Mouse (Mus musculus): ENCODE measurements at regions not wholly inside any gene's neighbourhood (a gene's known extent, or its start where the extent isn't known, plus 50 kb on each side); places are given as distances from the start of the nearest gene placed in this dataset.

- H3K27me3 ChIP-seq (ENCODE audit: control insufficient read depth, insufficient read depth, low read length) = no peaks in the 10 kb centered on the region
- ATAC-seq (ENCODE audit: insufficient number of reproducible peaks, insufficient read depth, low FRiP score, low read depth) = no peak
Measured at GRCm38 (mm10) chr13:37649467-37650080, 128.6 kb upstream of the Rreb1 start.

DNA sequence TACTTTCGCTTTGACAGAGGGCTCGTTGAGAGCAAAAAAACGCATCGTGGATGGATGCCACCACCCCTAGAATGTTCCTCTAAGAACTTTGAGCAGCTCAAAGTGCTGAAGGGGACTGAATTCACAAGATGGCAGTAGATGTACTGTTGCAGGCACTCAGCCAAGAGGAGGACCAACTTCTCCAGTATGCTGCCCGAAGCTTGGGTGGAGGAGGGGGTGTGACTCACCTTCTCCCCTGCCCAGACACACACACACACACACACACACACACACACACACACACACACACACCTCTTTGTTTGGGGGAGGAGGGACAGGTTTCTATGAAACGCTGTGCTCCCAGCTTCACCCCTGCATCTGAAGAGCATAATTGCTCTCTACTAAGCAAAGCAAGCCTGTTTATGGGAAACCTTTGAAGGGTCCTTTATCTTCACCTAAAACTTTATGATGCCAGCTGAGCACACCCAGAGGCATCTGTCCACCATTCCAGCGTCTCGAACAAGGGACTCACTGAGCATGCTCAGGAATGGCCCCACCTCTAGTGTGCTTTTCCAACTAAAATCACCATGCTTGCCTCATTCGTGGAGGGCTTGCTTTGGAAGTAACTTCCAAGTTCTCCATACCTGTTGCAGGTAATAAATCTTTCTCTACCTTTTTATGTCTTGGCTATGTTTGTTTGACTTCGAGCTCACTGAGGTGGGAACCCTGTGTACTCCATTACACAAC, 126.8 kb upstream of the Rreb1 start:
- no peaks in the 10 kb centered on the region for H3K27me3 ChIP-seq (ENCODE audit: control insufficient read depth, insufficient read depth, low read length)
- no peak for ATAC-seq (ENCODE audit: insufficient number of reproducible peaks, insufficient read depth, low FRiP score, low read depth)
- H3K9ac ChIP-seq (ENCODE audit: low read length) = no peak overlapping the region
- no peaks in the 10 kb centered on the region for H3K36me3 ChIP-seq (ENCODE audit: control insufficient read depth, insufficient read depth, low read length)
- no peak overlapping the region for H3K4me2 ChIP-seq (ENCODE audit: low read length)
- H3K4me3 ChIP-seq (ENCODE audit: control insufficient read depth in 1 of 2, insufficient read depth in 1 of 2, low read depth in 1 of 2, low read length in 2 of 2) = no peak overlapping the region
- WGBS = 88% methylated on average over 10 of the region's 10 CpGs
- no peaks in the 10 kb centered on the region for H3K9me3 ChIP-seq (ENCODE audit: control insufficient read depth, low read length)
- no peak overlapping the region for H3K27ac ChIP-seq (replicated peaks in 1 of 2; ENCODE audit: control insufficient read depth in 1 of 2, insufficient read depth in 1 of 2, low read depth in 2 of 2, low read length in 2 of 2)
- H3K4me1 ChIP-seq (ENCODE audit: control insufficient read depth in 2 of 2, insufficient read depth in 2 of 2, low read length in 2 of 2) = peaks cover 6 to 7% of the 10 kb centered on the region in 2 experiments; a peak in 3 of 4 replicates

More at GRCm38 (mm10) chr13:37649467-37650080, 128.6 kb upstream of the Rreb1 start:
- Histone ChIP-seq H3K27ac (replicated peaks in 1 of 2; ENCODE audit: control insufficient read depth in 1 of 2, insufficient read depth in 1 of 2, low read depth in 2 of 2, low read length in 2 of 2) (no peak overlapping the region), H3K4me3 (ENCODE audit: control insufficient read depth in 1 of 2, insufficient read depth in 1 of 2, low read depth in 1 of 2, low read length in 2 of 2) (no peak overlapping the region), H3K4me2 (ENCODE audit: low read length) (no peak overlapping the region), H3K4me1 (ENCODE audit: control insufficient read depth in 2 of 2, insufficient read depth in 2 of 2, low read length in 2 of 2) (peaks cover 10 to 14% of the 10 kb centered on the region in 2 experiments), H3K9me3 (ENCODE audit: control insufficient read depth, low read length) (no peaks in the 10 kb centered on the region), H3K9ac (ENCODE audit: low read length) (no peak overlapping the region), H3K36me3 (ENCODE audit: control insufficient read depth, insufficient read depth, low read length) (no peaks in the 10 kb centered on the region)
- 62% methylated on average over 9 of the region's 9 CpGs for WGBS

DNA sequence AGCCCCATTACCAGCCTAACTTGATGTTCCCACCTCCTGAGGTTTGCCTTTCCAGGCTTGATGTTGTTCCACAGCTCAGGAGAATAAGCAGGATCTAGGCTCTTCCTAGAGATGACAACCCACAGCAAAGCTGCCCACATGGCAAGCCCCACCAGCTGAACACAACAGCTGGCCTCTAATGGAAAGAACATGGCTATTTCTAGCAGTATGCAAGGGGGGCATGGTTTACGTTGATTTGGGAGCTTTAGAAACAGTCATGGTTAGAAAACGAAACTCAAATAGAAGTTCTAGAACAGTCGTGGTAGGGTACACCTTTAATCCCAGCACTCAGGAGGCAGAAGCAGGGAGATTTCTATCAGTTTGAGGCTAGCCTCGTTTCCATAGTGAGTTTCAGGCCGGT, 123.5 kb upstream of the Rreb1 start:
- no peak for ATAC-seq (ENCODE audit: insufficient number of reproducible peaks, insufficient read depth, low FRiP score, low read depth)
- peaks cover 13 to 20% of the 10 kb centered on the region in 2 experiments for H3K4me1 ChIP-seq (ENCODE audit: control insufficient read depth in 2 of 2, insufficient read depth in 2 of 2, low read length in 2 of 2)
- no peaks in the 10 kb centered on the region for H3K9me3 ChIP-seq (ENCODE audit: control insufficient read depth, low read length)
- H3K27me3 ChIP-seq (ENCODE audit: control insufficient read depth, insufficient read depth, low read length) = no peaks in the 10 kb centered on the region
- 70% methylated on average over 5 of the region's 5 CpGs for WGBS
- H3K27ac ChIP-seq (replicated peaks in 1 of 2; ENCODE audit: control insufficient read depth in 1 of 2, insufficient read depth in 1 of 2, low read depth in 2 of 2, low read length in 2 of 2) = no peak overlapping the region
- no peak overlapping the region for H3K9ac ChIP-seq (ENCODE audit: low read length)
- H3K4me2 ChIP-seq (ENCODE audit: low read length) = no peak overlapping the region
- H3K4me3 ChIP-seq (ENCODE audit: control insufficient read depth in 1 of 2, insufficient read depth in 1 of 2, low read depth in 1 of 2, low read length in 2 of 2) = no peak overlapping the region
- H3K36me3 ChIP-seq (ENCODE audit: control insufficient read depth, insufficient read depth, low read length) = no peaks in the 10 kb centered on the region

- 0 out of 2 replicates have a peak overlapping the region, but pooled peaks have one; percentile 16 for H3K9ac ChIP-seq (ENCODE audit: low read length)
- peak overlapping the region; percentile 3 to 21; a peak in 2 of 4 replicates for H3K4me3 ChIP-seq (ENCODE audit: control insufficient read depth in 1 of 2, insufficient read depth in 1 of 2, low read depth in 1 of 2, low read length in 2 of 2)
- H3K36me3 ChIP-seq (ENCODE audit: control insufficient read depth, insufficient read depth, low read length) = no peaks in the 10 kb centered on the region
- peak overlapping the region; percentile 48 for H3K4me2 ChIP-seq (ENCODE audit: low read length)
- WGBS = 20% methylated on average over 16 of the region's 16 CpGs
- H3K27ac ChIP-seq (replicated peaks in 1 of 2; ENCODE audit: control insufficient read depth in 1 of 2, insufficient read depth in 1 of 2, low read depth in 2 of 2, low read length in 2 of 2) = peak overlapping the region; percentile 68 to 72
- ATAC-seq (ENCODE audit: insufficient number of reproducible peaks, insufficient read depth, low FRiP score, low read depth) = peak; percentile 78
- no peaks in the 10 kb centered on the region for H3K27me3 ChIP-seq (ENCODE audit: control insufficient read depth, insufficient read depth, low read length)
- peaks cover 8 to 13% of the 10 kb centered on the region in 2 experiments for H3K4me1 ChIP-seq (ENCODE audit: control insufficient read depth in 2 of 2, insufficient read depth in 2 of 2, low read length in 2 of 2)
- no peaks in the 10 kb centered on the region for H3K9me3 ChIP-seq (ENCODE audit: control insufficient read depth, low read length)
Measured at GRCm38 (mm10) chr13:37657248-37657647, 121.0 kb upstream of the Rreb1 start.

DNA sequence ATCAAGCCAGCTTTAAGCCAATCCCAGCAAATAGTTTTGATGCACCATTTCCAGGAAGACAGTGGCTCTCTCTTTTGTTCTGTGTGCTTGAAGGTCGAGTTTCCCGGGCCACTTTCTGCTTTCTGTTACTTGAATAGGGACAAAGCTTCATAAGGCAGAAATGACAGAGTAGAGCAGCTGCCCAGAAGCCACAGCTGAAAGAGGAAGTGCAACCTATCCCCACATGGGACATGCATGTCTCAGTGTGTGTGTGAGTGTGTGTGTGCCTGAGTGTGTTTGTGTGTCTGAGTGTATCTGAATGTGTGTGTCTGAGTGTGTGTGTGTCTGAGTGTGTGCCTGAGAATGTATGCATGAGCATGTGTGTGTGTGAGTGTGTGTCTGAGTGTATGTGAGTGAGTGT, 120.2 kb upstream of the Rreb1 start:
- H3K9me3 ChIP-seq (ENCODE audit: control insufficient read depth, low read length) = no peaks in the 10 kb centered on the region
- no peak overlapping the region for H3K27ac ChIP-seq (replicated peaks in 1 of 2; ENCODE audit: control insufficient read depth in 1 of 2, insufficient read depth in 1 of 2, low read depth in 2 of 2, low read length in 2 of 2)
- ATAC-seq (ENCODE audit: insufficient number of reproducible peaks, insufficient read depth, low FRiP score, low read depth) = no peak
- WGBS = 21% methylated on average over 2 of the region's 2 CpGs
- no peak overlapping the region for H3K4me2 ChIP-seq (ENCODE audit: low read length)
- H3K9ac ChIP-seq (ENCODE audit: low read length) = no peak overlapping the region
- H3K4me1 ChIP-seq (ENCODE audit: control insufficient read depth in 2 of 2, insufficient read depth in 2 of 2, low read length in 2 of 2) = peaks cover 8 to 13% of the 10 kb centered on the region in 2 experiments
- no peaks in the 10 kb centered on the region for H3K36me3 ChIP-seq (ENCODE audit: control insufficient read depth, insufficient read depth, low read length)
- no peaks in the 10 kb centered on the region for H3K27me3 ChIP-seq (ENCODE audit: control insufficient read depth, insufficient read depth, low read length)
- no peak overlapping the region for H3K4me3 ChIP-seq (ENCODE audit: control insufficient read depth in 1 of 2, insufficient read depth in 1 of 2, low read depth in 1 of 2, low read length in 2 of 2)

- Histone ChIP-seq H3K36me3 (ENCODE audit: control insufficient read depth, insufficient read depth, low read length) (no peaks in the 10 kb centered on the region), H3K4me2 (ENCODE audit: low read length) (no peak overlapping the region), H3K9ac (ENCODE audit: low read length) (no peak overlapping the region), H3K27ac (replicated peaks in 1 of 2; ENCODE audit: control insufficient read depth in 1 of 2, insufficient read depth in 1 of 2, low read depth in 2 of 2, low read length in 2 of 2) (no peak overlapping the region), H3K9me3 (ENCODE audit: control insufficient read depth, low read length) (no peaks in the 10 kb centered on the region), H3K4me3 (ENCODE audit: control insufficient read depth in 1 of 2, insufficient read depth in 1 of 2, low read depth in 1 of 2, low read length in 2 of 2) (no peak overlapping the region), H3K4me1 (ENCODE audit: control insufficient read depth in 2 of 2, insufficient read depth in 2 of 2, low read length in 2 of 2) (peaks cover 8 to 13% of the 10 kb centered on the region in 2 experiments), H3K27me3 (ENCODE audit: control insufficient read depth, insufficient read depth, low read length) (no peaks in the 10 kb centered on the region)
- ATAC-seq (ENCODE audit: insufficient number of reproducible peaks, insufficient read depth, low FRiP score, low read depth) = no peak
- 84% methylated on average over 6 of the region's 6 CpGs for WGBS
Measured at GRCm38 (mm10) chr13:37658519-37658918, 119.7 kb upstream of the Rreb1 start.

GRCm38 (mm10) chr13:37660083-37660482, 118.1 kb upstream of the Rreb1 start:
- peaks cover 8 to 13% of the 10 kb centered on the region in 2 experiments for H3K4me1 ChIP-seq (ENCODE audit: control insufficient read depth in 2 of 2, insufficient read depth in 2 of 2, low read length in 2 of 2)
- no peak for ATAC-seq (ENCODE audit: insufficient number of reproducible peaks, insufficient read depth, low FRiP score, low read depth)
- no peak overlapping the region for H3K9ac ChIP-seq (ENCODE audit: low read length)
- H3K9me3 ChIP-seq (ENCODE audit: control insufficient read depth, low read length) = no peaks in the 10 kb centered on the region
- no peak overlapping the region for H3K4me2 ChIP-seq (ENCODE audit: low read length)
- H3K27me3 ChIP-seq (ENCODE audit: control insufficient read depth, insufficient read depth, low read length) = no peaks in the 10 kb centered on the region
- no peak overlapping the region for H3K27ac ChIP-seq (replicated peaks in 1 of 2; ENCODE audit: control insufficient read depth in 1 of 2, insufficient read depth in 1 of 2, low read depth in 2 of 2, low read length in 2 of 2)
- H3K4me3 ChIP-seq (ENCODE audit: control insufficient read depth in 1 of 2, insufficient read depth in 1 of 2, low read depth in 1 of 2, low read length in 2 of 2) = no peak overlapping the region
- 88% methylated on average over 4 of the region's 4 CpGs for WGBS
- H3K36me3 ChIP-seq (ENCODE audit: control insufficient read depth, insufficient read depth, low read length) = no peaks in the 10 kb centered on the region

Data from heart, embryonic 14.5 days (tissue).